Mouse (Mus musculus): ENCODE measurements around the gene Map4k1. TPM values are rescaled to one million over a fixed set of nuclear protein-coding genes. Genes with fewer than 3 reads are reported as not detected.

Gene Map4k1
- polyA plus RNA-seq, 1 experiment from 2014 or later, result 5.5 TPM

DNA sequence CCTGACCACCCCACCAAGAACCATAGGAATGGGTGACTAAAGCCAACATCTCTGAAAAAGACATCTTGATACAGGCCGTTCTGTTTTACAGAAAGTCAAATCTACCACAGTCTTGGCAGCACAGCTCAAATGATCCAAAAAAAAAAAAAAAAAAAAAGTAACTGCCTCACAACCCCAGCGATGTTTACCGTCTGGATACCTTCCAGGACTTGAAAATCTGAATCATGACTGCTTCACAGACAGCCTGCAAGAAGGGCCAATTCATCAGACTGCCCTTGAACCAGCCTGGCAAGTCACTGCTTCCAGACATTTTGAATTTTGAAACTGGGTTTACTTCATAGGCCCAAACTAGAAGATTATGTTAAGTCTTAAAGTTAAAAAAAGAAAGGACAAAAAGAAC is 29.1 kb upstream of the Map4k1 start:
- H3K27ac ChIP-seq (replicated peaks; ENCODE audit: low read depth, low read length), result no peak overlapping the region
- peaks cover 9% of the 10 kb centered on the region; the same call in 1 of the 2 replicates for H3K4me1 ChIP-seq (ENCODE audit: control insufficient read depth, insufficient read depth, low read length)
- DNase-seq, result peak; percentile 31

DNA sequence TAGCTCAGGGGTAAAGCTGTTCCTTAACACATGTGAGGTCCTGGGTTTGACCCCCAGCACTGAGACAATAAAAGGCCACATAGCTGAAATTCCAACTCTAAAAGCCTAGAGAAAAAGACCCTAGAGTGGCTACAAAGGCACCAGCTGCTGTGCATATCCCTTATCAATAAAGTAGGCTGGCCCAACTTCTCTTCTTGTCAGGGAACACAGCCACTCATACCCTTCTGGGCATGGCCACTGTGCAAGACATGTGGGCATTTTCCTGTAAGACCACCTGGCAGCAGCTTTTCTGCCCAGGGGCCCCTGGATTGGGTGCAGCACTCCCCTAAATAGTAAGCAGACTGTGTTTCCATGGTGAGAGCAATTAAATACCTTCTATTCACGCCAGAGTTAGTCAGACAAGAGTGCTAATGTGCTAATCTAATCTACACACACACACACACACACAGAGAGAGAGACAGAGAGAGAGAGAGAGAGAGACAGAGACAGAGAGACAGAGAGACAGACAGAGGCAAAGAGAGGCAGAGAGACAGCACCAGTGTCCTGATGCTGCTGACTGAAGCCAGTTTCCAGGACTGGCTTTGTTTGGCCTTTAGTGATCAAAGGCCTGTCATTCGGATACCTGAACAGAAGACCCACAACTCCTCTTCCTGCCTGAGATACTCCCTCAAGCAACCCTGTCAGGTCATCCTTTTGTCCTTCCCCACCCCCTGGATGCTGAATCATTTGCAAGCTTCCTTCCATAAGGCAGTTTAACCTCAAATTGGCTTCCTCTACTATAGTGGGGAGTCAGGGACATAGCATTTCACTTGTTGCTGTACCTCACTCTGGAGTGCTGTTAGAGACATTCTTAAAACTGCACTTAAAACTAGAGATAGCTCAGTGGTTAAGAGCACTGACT is 28.1 kb upstream of the Map4k1 start:
- H3K9me3 ChIP-seq (ENCODE audit: control insufficient read depth, low read length), result no peaks in the 10 kb centered on the region
- H3K27ac ChIP-seq (replicated peaks; ENCODE audit: low read depth, low read length), result 0 out of 2 replicates have a peak overlapping the region, but pooled peaks have one; percentile 32
- no peak overlapping the region for H3K4me2 ChIP-seq (ENCODE audit: low read length)
- no peaks in the 10 kb centered on the region for H3K27me3 ChIP-seq (ENCODE audit: control insufficient read depth, insufficient read depth, low read length)
- no peak for ATAC-seq (ENCODE audit: low FRiP score, low TSS enrichment)
- WGBS, result 6% methylated on average over 2 of the region's 2 CpGs
- no peak overlapping the region; the same call in 1 of the 2 replicates for H3K9ac ChIP-seq (replicated peaks; ENCODE audit: low read length)
- DNase-seq, result peak; percentile 33
- H3K4me3 ChIP-seq (replicated peaks; ENCODE audit: low read depth, low read length), result no peak overlapping the region
- peaks cover 9% of the 10 kb centered on the region; the same call in 1 of the 2 replicates for H3K4me1 ChIP-seq (ENCODE audit: control insufficient read depth, insufficient read depth, low read length)
- H3K36me3 ChIP-seq (ENCODE audit: control insufficient read depth, insufficient read depth, low read length), result peaks cover 3% of the 10 kb centered on the region; the same call in 1 of the 2 replicates

More for the DNA sequence above, 29.1 kb upstream of the Map4k1 start:
- H3K9ac ChIP-seq (replicated peaks; ENCODE audit: low read length), result no peak overlapping the region
- H3K4me2 ChIP-seq (ENCODE audit: low read length), result no peak overlapping the region
- WGBS, result 33% methylated on average over 3 of the region's 3 CpGs
- no peaks in the 10 kb centered on the region for H3K27me3 ChIP-seq (ENCODE audit: control insufficient read depth, insufficient read depth, low read length)
- H3K4me3 ChIP-seq (replicated peaks; ENCODE audit: low read depth, low read length), result no peak overlapping the region
- no peaks in the 10 kb centered on the region for H3K9me3 ChIP-seq (ENCODE audit: control insufficient read depth, low read length)
- peaks cover 3% of the 10 kb centered on the region; the same call in 1 of the 2 replicates for H3K36me3 ChIP-seq (ENCODE audit: control insufficient read depth, insufficient read depth, low read length)
- ATAC-seq (ENCODE audit: low FRiP score, low TSS enrichment), result no peak

DNA sequence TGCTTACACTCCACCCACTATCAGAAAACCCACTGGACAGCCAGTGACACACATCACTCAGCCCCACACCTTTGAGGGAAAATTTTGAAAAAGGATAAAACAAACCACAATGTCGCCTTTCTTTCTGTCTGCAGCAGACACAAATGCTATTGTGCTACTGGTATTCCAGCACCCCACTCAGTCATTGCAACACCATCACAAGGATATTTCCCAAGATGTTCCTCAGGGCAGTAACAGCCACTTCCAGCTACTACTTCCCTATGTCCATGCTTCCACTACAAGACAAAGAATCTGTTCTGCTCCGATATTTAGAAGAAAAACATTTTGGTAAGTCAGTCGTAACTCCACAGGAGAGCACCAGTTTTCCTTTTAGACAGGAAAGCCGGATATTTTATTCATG is 27.1 kb upstream of the Map4k1 start:
- H3K4me2 ChIP-seq (ENCODE audit: low read length), result no peak overlapping the region
- 79% methylated on average over 4 of the region's 4 CpGs for WGBS
- no peaks in the 10 kb centered on the region for H3K27me3 ChIP-seq (ENCODE audit: control insufficient read depth, insufficient read depth, low read length)
- ATAC-seq (ENCODE audit: low FRiP score, low TSS enrichment) (no peak), DNase-seq (no peak)
- peaks cover 3% of the 10 kb centered on the region; the same call in 1 of the 2 replicates for H3K36me3 ChIP-seq (ENCODE audit: control insufficient read depth, insufficient read depth, low read length)
- H3K4me3 ChIP-seq (replicated peaks; ENCODE audit: low read depth, low read length), result no peak overlapping the region
- H3K4me1 ChIP-seq (ENCODE audit: control insufficient read depth, insufficient read depth, low read length), result peaks cover 16% of the 10 kb centered on the region
- H3K27ac ChIP-seq (replicated peaks; ENCODE audit: low read depth, low read length), result no peak overlapping the region
- H3K9ac ChIP-seq (replicated peaks; ENCODE audit: low read length), result no peak overlapping the region
- no peaks in the 10 kb centered on the region for H3K9me3 ChIP-seq (ENCODE audit: control insufficient read depth, low read length)

- ATAC-seq (ENCODE audit: low FRiP score, low TSS enrichment) (no peak), DNase-seq (peak; percentile 52)
- no peaks in the 10 kb centered on the region for H3K27me3 ChIP-seq (ENCODE audit: control insufficient read depth, insufficient read depth, low read length)
- peaks cover 2% of the 10 kb centered on the region; the same call in 1 of the 2 replicates for H3K36me3 ChIP-seq (ENCODE audit: control insufficient read depth, insufficient read depth, low read length)
- H3K4me2 ChIP-seq (ENCODE audit: low read length), result no peak overlapping the region
- 65% methylated on average over 5 of the region's 5 CpGs for WGBS
- H3K9ac ChIP-seq (replicated peaks; ENCODE audit: low read length), result no peak overlapping the region
- H3K4me1 ChIP-seq (ENCODE audit: control insufficient read depth, insufficient read depth, low read length), result peaks cover 23% of the 10 kb centered on the region
- H3K27ac ChIP-seq (replicated peaks; ENCODE audit: low read depth, low read length), result peak overlapping the region; percentile 20; the same call in 1 of the 2 replicates
- H3K9me3 ChIP-seq (ENCODE audit: control insufficient read depth, low read length), result no peaks in the 10 kb centered on the region
- no peak overlapping the region for H3K4me3 ChIP-seq (replicated peaks; ENCODE audit: low read depth, low read length)
These were observed 26.5 kb upstream of the Map4k1 start for GRCm38 (mm10) chr7:28955295-28955897.

DNA sequence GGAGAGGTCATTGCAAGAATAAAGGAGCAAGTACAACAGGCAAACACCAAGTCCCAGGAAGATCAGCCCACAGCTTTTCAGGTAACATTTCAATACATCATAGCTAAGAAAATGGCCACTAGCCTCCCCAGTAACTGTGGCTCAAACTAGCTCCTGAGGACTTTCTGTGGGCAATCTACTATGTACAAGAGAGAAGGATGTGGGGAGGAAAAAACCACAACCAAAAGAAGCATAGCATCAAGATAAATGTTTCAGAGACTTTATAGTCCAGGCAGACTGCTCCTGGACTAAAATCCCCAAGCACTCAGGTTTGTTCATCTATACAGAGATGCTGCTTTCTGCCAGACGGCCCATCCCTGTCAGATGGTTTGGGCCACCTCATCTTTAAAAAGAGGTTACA is 25.6 kb upstream of the Map4k1 start:
- no peak overlapping the region for H3K4me3 ChIP-seq (replicated peaks; ENCODE audit: low read depth, low read length)
- H3K4me2 ChIP-seq (ENCODE audit: low read length), result no peak overlapping the region
- H3K9ac ChIP-seq (replicated peaks; ENCODE audit: low read length), result no peak overlapping the region
- H3K27me3 ChIP-seq (ENCODE audit: control insufficient read depth, insufficient read depth, low read length), result no peaks in the 10 kb centered on the region
- no peak overlapping the region for H3K27ac ChIP-seq (replicated peaks; ENCODE audit: low read depth, low read length)
- 93% methylated on average over 1 of the region's 1 CpGs for WGBS
- DNase-seq (no peak), ATAC-seq (ENCODE audit: low FRiP score, low TSS enrichment) (no peak)
- H3K9me3 ChIP-seq (ENCODE audit: control insufficient read depth, low read length), result no peaks in the 10 kb centered on the region
- no peaks in the 10 kb centered on the region for H3K36me3 ChIP-seq (ENCODE audit: control insufficient read depth, insufficient read depth, low read length)
- H3K4me1 ChIP-seq (ENCODE audit: control insufficient read depth, insufficient read depth, low read length), result peaks cover 31% of the 10 kb centered on the region

DNA sequence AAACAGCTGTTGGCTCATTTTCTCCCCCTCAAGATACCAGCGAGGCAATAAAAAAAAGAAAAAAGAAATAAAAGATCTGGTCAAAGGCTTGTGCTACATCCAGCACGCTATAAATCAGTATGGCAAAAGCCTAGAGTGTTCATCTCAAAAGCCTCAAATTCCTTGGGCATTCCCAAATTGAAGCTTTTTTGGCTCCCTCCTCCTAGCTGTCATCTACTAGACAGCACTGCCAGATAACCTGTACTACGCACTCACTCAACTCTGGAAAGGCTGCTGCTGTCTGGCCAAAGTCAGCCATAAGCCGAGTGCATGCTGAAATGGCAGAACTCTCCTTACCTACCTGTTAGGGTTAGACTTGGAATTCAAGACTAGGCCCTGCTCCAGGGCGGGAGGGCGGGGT is 24.6 kb upstream of the Map4k1 start:
- WGBS, result 91% methylated on average over 6 of the region's 6 CpGs
- no peak overlapping the region for H3K4me3 ChIP-seq (replicated peaks; ENCODE audit: low read depth, low read length)
- H3K4me1 ChIP-seq (ENCODE audit: control insufficient read depth, insufficient read depth, low read length), result peaks cover 33% of the 10 kb centered on the region
- ATAC-seq (ENCODE audit: low FRiP score, low TSS enrichment) (no peak), DNase-seq (no peak)
- H3K4me2 ChIP-seq (ENCODE audit: low read length), result no peak overlapping the region
- H3K36me3 ChIP-seq (ENCODE audit: control insufficient read depth, insufficient read depth, low read length), result no peaks in the 10 kb centered on the region
- no peak overlapping the region for H3K27ac ChIP-seq (replicated peaks; ENCODE audit: low read depth, low read length)
- no peaks in the 10 kb centered on the region for H3K27me3 ChIP-seq (ENCODE audit: control insufficient read depth, insufficient read depth, low read length)
- no peaks in the 10 kb centered on the region for H3K9me3 ChIP-seq (ENCODE audit: control insufficient read depth, low read length)
- H3K9ac ChIP-seq (replicated peaks; ENCODE audit: low read length), result no peak overlapping the region

- 82% methylated on average over 1 of the region's 1 CpGs for WGBS
- H3K36me3 ChIP-seq (ENCODE audit: control insufficient read depth, insufficient read depth, low read length), result no peaks in the 10 kb centered on the region
These were observed 23.7 kb upstream of the Map4k1 start for GRCm38 (mm10) chr7:28957997-28958725.

DNA sequence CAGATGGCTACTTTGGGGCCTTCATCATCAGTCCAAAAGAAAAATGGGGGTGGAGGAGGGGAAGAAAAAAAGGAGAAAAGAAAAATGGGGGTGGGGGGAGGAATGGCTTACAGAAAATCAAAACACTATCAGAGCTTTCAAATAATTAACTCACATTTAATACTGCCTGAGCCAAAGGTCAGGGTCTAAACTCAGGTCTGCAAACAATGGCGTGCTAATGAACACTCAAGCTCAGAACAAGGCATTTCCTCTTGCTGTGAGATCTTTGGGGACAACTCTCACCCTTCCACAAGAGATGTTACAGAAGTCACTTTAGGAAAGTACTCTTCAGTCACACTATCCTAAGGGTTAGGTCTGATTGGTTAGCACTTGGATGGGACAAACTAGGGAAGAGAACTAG is 23.1 kb upstream of the Map4k1 start:
- no peak for ATAC-seq (ENCODE audit: low FRiP score, low TSS enrichment)
- WGBS, result 83% methylated on average over 1 of the region's 1 CpGs
- Histone ChIP-seq H3K9me3 (ENCODE audit: control insufficient read depth, low read length) (no peaks in the 10 kb centered on the region), H3K4me1 (ENCODE audit: control insufficient read depth, insufficient read depth, low read length) (peaks cover 28% of the 10 kb centered on the region), H3K4me2 (ENCODE audit: low read length) (no peak overlapping the region), H3K9ac (replicated peaks; ENCODE audit: low read length) (no peak overlapping the region), H3K36me3 (ENCODE audit: control insufficient read depth, insufficient read depth, low read length) (no peaks in the 10 kb centered on the region), H3K4me3 (replicated peaks; ENCODE audit: low read depth, low read length) (no peak overlapping the region), H3K27me3 (ENCODE audit: control insufficient read depth, insufficient read depth, low read length) (no peaks in the 10 kb centered on the region), H3K27ac (replicated peaks; ENCODE audit: low read depth, low read length) (no peak overlapping the region)
- no peak for DNase-seq

More at GRCm38 (mm10) chr7:28957997-28958725, 23.7 kb upstream of the Map4k1 start:
- ATAC-seq (ENCODE audit: low FRiP score, low TSS enrichment), result no peak
- no peak overlapping the region for H3K4me2 ChIP-seq (ENCODE audit: low read length)
- H3K9me3 ChIP-seq (ENCODE audit: control insufficient read depth, low read length), result no peaks in the 10 kb centered on the region
- H3K27ac ChIP-seq (replicated peaks; ENCODE audit: low read depth, low read length), result no peak overlapping the region
- no peak overlapping the region for H3K9ac ChIP-seq (replicated peaks; ENCODE audit: low read length)
- no peak for DNase-seq
- H3K4me3 ChIP-seq (replicated peaks; ENCODE audit: low read depth, low read length), result no peak overlapping the region
- no peaks in the 10 kb centered on the region for H3K27me3 ChIP-seq (ENCODE audit: control insufficient read depth, insufficient read depth, low read length)
- H3K4me1 ChIP-seq (ENCODE audit: control insufficient read depth, insufficient read depth, low read length), result peaks cover 33% of the 10 kb centered on the region
